Mouse (Mus musculus): ENCODE measurements around the gene Canx. TPM values are rescaled to one million over a fixed set of nuclear protein-coding genes. Genes with fewer than 3 reads are reported as not detected.

Canx gene
- polyA plus RNA-seq, 1 experiment = 139 TPM

- Histone ChIP-seq H3ac (ENCODE audit: control insufficient read depth, insufficient read length) (no peak overlapping the region), H3K4me2 (ENCODE audit: low read depth) (no peak overlapping the region), H3K79me2 (ENCODE audit: control insufficient read depth, insufficient read depth) (peaks cover 96% of the 10 kb centered on the region), H3K4me3 (no peak overlapping the region), H3K36me3 (ENCODE audit: control insufficient read depth, insufficient read depth) (peaks cover 6% of the 10 kb centered on the region), H3K27me3 (ENCODE audit: control insufficient read depth, insufficient read depth, insufficient read length) (no peaks in the 10 kb centered on the region)
- TF ChIP-seq TCF12 (IDR thresholded peaks at IDR 0.05; ENCODE audit: insufficient read depth, poor library complexity, severe bottlenecking) = no peak
- TF ChIP-seq REST (IDR thresholded peaks at IDR 0.05; ENCODE audit: insufficient read depth, insufficient read length) = no peak
- no peak for TF ChIP-seq MAX (IDR thresholded peaks at IDR 0.05; ENCODE audit: low read depth)
- TF ChIP-seq MYOG (IDR thresholded peaks at IDR 0.05; ENCODE audit: control insufficient read depth in 1 of 3, insufficient read depth in 1 of 3, insufficient read length in 2 of 3, low read depth in 2 of 3) = no peak
- TF ChIP-seq CEBPB (IDR thresholded peaks at IDR 0.05; ENCODE audit: insufficient read depth, poor library complexity, severe bottlenecking) = no peak
- TF ChIP-seq MYOD1 (IDR thresholded peaks at IDR 0.05; ENCODE audit: control insufficient read depth in 1 of 3, insufficient read length in 2 of 3, low read depth in 2 of 3) = no peak
- no peak for TF ChIP-seq SRF (IDR thresholded peaks at IDR 0.05; ENCODE audit: control insufficient read depth, insufficient read length, low read depth)
- TF ChIP-seq TCF3 (IDR thresholded peaks at IDR 0.05; ENCODE audit: insufficient read length, low read depth) = no peak
- TF ChIP-seq E2F4 (IDR thresholded peaks at IDR 0.05; ENCODE audit: insufficient read depth) = no peak
- TF ChIP-seq POLR2AphosphoS2 (IDR thresholded peaks at IDR 0.05; ENCODE audit: insufficient read length, low read depth) = no peak
- TF ChIP-seq POLR2A (IDR thresholded peaks at IDR 0.05; ENCODE audit: insufficient read length, low read depth) = no peak
- no peak for TF ChIP-seq USF1 (IDR thresholded peaks at IDR 0.05; ENCODE audit: low read depth)
Observed at GRCm38 (mm10) chr11:50277706-50278105, 47.8 kb downstream of the Canx start.

- Histone ChIP-seq H3K4me3 (no peak overlapping the region), H3K27me3 (ENCODE audit: control insufficient read depth, insufficient read depth, insufficient read length) (no peaks in the 10 kb centered on the region), H3K36me3 (ENCODE audit: control insufficient read depth, insufficient read depth) (peaks cover 6% of the 10 kb centered on the region), H3K4me2 (ENCODE audit: low read depth) (no peak overlapping the region), H3K79me2 (ENCODE audit: control insufficient read depth, insufficient read depth) (peaks cover 96% of the 10 kb centered on the region), H3ac (ENCODE audit: control insufficient read depth, insufficient read length) (no peak overlapping the region)
- TF ChIP-seq POLR2A (IDR thresholded peaks at IDR 0.05; ENCODE audit: insufficient read length, low read depth) (no peak), MYOD1 (IDR thresholded peaks at IDR 0.05; ENCODE audit: control insufficient read depth in 1 of 3, insufficient read length in 2 of 3, low read depth in 2 of 3) (no peak), SRF (IDR thresholded peaks at IDR 0.05; ENCODE audit: control insufficient read depth, insufficient read length, low read depth) (no peak), TCF3 (IDR thresholded peaks at IDR 0.05; ENCODE audit: insufficient read length, low read depth) (no peak), TCF12 (IDR thresholded peaks at IDR 0.05; ENCODE audit: insufficient read depth, poor library complexity, severe bottlenecking) (no peak), USF1 (IDR thresholded peaks at IDR 0.05; ENCODE audit: low read depth) (no peak), MAX (IDR thresholded peaks at IDR 0.05; ENCODE audit: low read depth) (no peak)
Observed at GRCm38 (mm10) chr11:50277025-50277424, 48.4 kb downstream of the Canx start.

- Histone ChIP-seq H3K79me2 (ENCODE audit: control insufficient read depth, insufficient read depth) (peaks cover 96% of the 10 kb centered on the region), H3K4me2 (ENCODE audit: low read depth) (peak overlapping the region; percentile 61), H3ac (ENCODE audit: control insufficient read depth, insufficient read length) (no peak overlapping the region), H3K36me3 (ENCODE audit: control insufficient read depth, insufficient read depth) (no peaks in the 10 kb centered on the region), H3K4me3 (no peak overlapping the region), H3K27me3 (ENCODE audit: control insufficient read depth, insufficient read depth, insufficient read length) (no peaks in the 10 kb centered on the region)
- TF ChIP-seq TCF3 (IDR thresholded peaks at IDR 0.05; ENCODE audit: insufficient read length, low read depth) (no peak), USF1 (IDR thresholded peaks at IDR 0.05; ENCODE audit: low read depth) (peak; percentile 75), CEBPB (IDR thresholded peaks at IDR 0.05; ENCODE audit: insufficient read depth, poor library complexity, severe bottlenecking) (no peak), E2F4 (IDR thresholded peaks at IDR 0.05; ENCODE audit: insufficient read depth) (no peak), POLR2AphosphoS2 (IDR thresholded peaks at IDR 0.05; ENCODE audit: insufficient read length, low read depth) (no peak), REST (IDR thresholded peaks at IDR 0.05; ENCODE audit: insufficient read depth, insufficient read length) (no peak), MYOD1 (IDR thresholded peaks at IDR 0.05; ENCODE audit: control insufficient read depth in 1 of 3, insufficient read length in 2 of 3, low read depth in 2 of 3) (peak in 2 of 3 experiments; percentile 15 to 42)
Observed at GRCm38 (mm10) chr11:50275568-50276151, 49.8 kb downstream of the Canx start.

GRCm38 (mm10) chr11:50275077-50275476 lies 50.4 kb downstream of the Canx start:
- TF ChIP-seq MYOD1 (IDR thresholded peaks at IDR 0.05; ENCODE audit: control insufficient read depth in 1 of 3, insufficient read length in 2 of 3, low read depth in 2 of 3) (no peak), POLR2A (IDR thresholded peaks at IDR 0.05; ENCODE audit: insufficient read length, low read depth) (no peak), MAX (IDR thresholded peaks at IDR 0.05; ENCODE audit: low read depth) (no peak), USF1 (IDR thresholded peaks at IDR 0.05; ENCODE audit: low read depth) (no peak), E2F4 (IDR thresholded peaks at IDR 0.05; ENCODE audit: insufficient read depth) (no peak), POLR2AphosphoS2 (IDR thresholded peaks at IDR 0.05; ENCODE audit: insufficient read length, low read depth) (no peak), CEBPB (IDR thresholded peaks at IDR 0.05; ENCODE audit: insufficient read depth, poor library complexity, severe bottlenecking) (no peak), SRF (IDR thresholded peaks at IDR 0.05; ENCODE audit: control insufficient read depth, insufficient read length, low read depth) (no peak), MYOG (IDR thresholded peaks at IDR 0.05; ENCODE audit: control insufficient read depth in 1 of 3, insufficient read depth in 1 of 3, insufficient read length in 2 of 3, low read depth in 2 of 3) (no peak), TCF3 (IDR thresholded peaks at IDR 0.05; ENCODE audit: insufficient read length, low read depth) (no peak), REST (IDR thresholded peaks at IDR 0.05; ENCODE audit: insufficient read depth, insufficient read length) (no peak), TCF12 (IDR thresholded peaks at IDR 0.05; ENCODE audit: insufficient read depth, poor library complexity, severe bottlenecking) (no peak)
- Histone ChIP-seq H3K4me2 (ENCODE audit: low read depth) (peak overlapping the region; percentile 61), H3ac (ENCODE audit: control insufficient read depth, insufficient read length) (no peak overlapping the region), H3K79me2 (ENCODE audit: control insufficient read depth, insufficient read depth) (peaks cover 91% of the 10 kb centered on the region), H3K4me3 (no peak overlapping the region), H3K27me3 (ENCODE audit: control insufficient read depth, insufficient read depth, insufficient read length) (no peaks in the 10 kb centered on the region), H3K36me3 (ENCODE audit: control insufficient read depth, insufficient read depth) (no peaks in the 10 kb centered on the region)

GRCm38 (mm10) chr11:50272819-50273218 lies 52.7 kb downstream of the Canx start:
- TF ChIP-seq TCF3 (IDR thresholded peaks at IDR 0.05; ENCODE audit: insufficient read length, low read depth) (no peak), E2F4 (IDR thresholded peaks at IDR 0.05; ENCODE audit: insufficient read depth) (no peak), POLR2AphosphoS2 (IDR thresholded peaks at IDR 0.05; ENCODE audit: insufficient read length, low read depth) (no peak), MYOG (IDR thresholded peaks at IDR 0.05; ENCODE audit: control insufficient read depth in 1 of 3, insufficient read depth in 1 of 3, insufficient read length in 2 of 3, low read depth in 2 of 3) (no peak), POLR2A (IDR thresholded peaks at IDR 0.05; ENCODE audit: insufficient read length, low read depth) (no peak), REST (IDR thresholded peaks at IDR 0.05; ENCODE audit: insufficient read depth, insufficient read length) (no peak)
- peaks cover 90% of the 10 kb centered on the region for H3K79me2 ChIP-seq (ENCODE audit: control insufficient read depth, insufficient read depth)
- no peak overlapping the region for H3K4me3 ChIP-seq
- H3ac ChIP-seq (ENCODE audit: control insufficient read depth, insufficient read length) = no peak overlapping the region
- no peak overlapping the region for H3K4me2 ChIP-seq (ENCODE audit: low read depth)
- no peaks in the 10 kb centered on the region for H3K36me3 ChIP-seq (ENCODE audit: control insufficient read depth, insufficient read depth)
- H3K27me3 ChIP-seq (ENCODE audit: control insufficient read depth, insufficient read depth, insufficient read length) = no peaks in the 10 kb centered on the region
